Mouse (Mus musculus) kidney, embryonic 16.5 days (tissue): ENCODE results near the gene Stx19. TPM values are rescaled to one million over a fixed set of nuclear protein-coding genes. Genes with fewer than 3 reads are reported as not detected.

Experiments used
- ATAC-seq: fragments of 200-750 bp; cut with Nextera tagmentation; 2 replicates; pipeline ENCODE4 v1.8.0; 2017; ENCODE audit warnings: moderate TSS enrichment; ENCODE audit not compliant: low FRiP score, low TSS enrichment
- H3K27ac ChIP-seq: fragments of 300-500 bp; sonication (generic); 2 replicates; pipeline ENCODE4 v1.5.1; 2014; ENCODE audit warnings: low read length
- H3K27me3 ChIP-seq: fragments of 300-500 bp; sonication (generic); 2 replicates; pipeline ENCODE4 v1.6.1; 2014; ENCODE audit warnings: low read length, control low read depth, mixed read lengths; ENCODE audit not compliant: insufficient read depth
- H3K36me3 ChIP-seq: fragments of 300-500 bp; sonication (generic); 2 replicates; pipeline ENCODE4 v1.6.1; 2014; ENCODE audit warnings: low read length, control low read depth, mixed read lengths; ENCODE audit not compliant: insufficient read depth
- H3K4me1 ChIP-seq: fragments of 300-500 bp; sonication (generic); 2 replicates; pipeline ENCODE4 v1.6.1; 2014; ENCODE audit warnings: low read length, control low read depth, mixed read lengths; ENCODE audit not compliant: insufficient read depth
- H3K4me2 ChIP-seq: fragments of 300-500 bp; sonication (generic); replicated peaks from 2 replicates; pipeline ENCODE4 v1.6.1; 2014; ENCODE audit warnings: low read depth, low read length
- H3K4me3 ChIP-seq: fragments of 300-500 bp; sonication (generic); 2 replicates; pipeline ENCODE4 v1.5.1; 2014; ENCODE audit warnings: mild to moderate bottlenecking, low read length
- H3K9ac ChIP-seq: fragments of 300-500 bp; sonication (generic); replicated peaks from 2 replicates; pipeline ENCODE4 v1.6.1; 2014; ENCODE audit warnings: low read length
- H3K9me3 ChIP-seq: fragments of 300-500 bp; sonication (generic); 2 replicates; pipeline ENCODE4 v1.6.1; 2016; ENCODE audit warnings: low read length, control low read depth
- WGBS: fragments of 180-500 bp; shearing (Covaris S2); extraction: QIAGEN DNeasy Blood & Tissue Kit; methylation state at CpG from one replicate; pipeline ENCODE4 v1.1.7; 2014; 5-methylcytosine and 5-hydroxymethylcytosine counted together
- polyA plus RNA-seq: library from polyadenylated mRNA; unstranded; fragments of >200 nt; fragmentation: Nextera tagmentation; extraction: Ambion mirVana; gene quantifications from 2 replicates; pipeline ENCODE4 v1.2.1, GENCODE M21; 2015

Stx19 gene
- polyA plus RNA-seq = 0.37 and 0.48 TPM in 2 replicates

GRCm38 (mm10) chr16:62814491-62814890, at the start of gene Stx19:
Gene Stx19, plus strand, starts transcription at chr16:62814676.
- no peak within 1 kb of the TSS for H3K4me3 ChIP-seq
- no peak for ATAC-seq

GRCm38 (mm10) chr16:62773462-62773861, 41.0 kb upstream of the Stx19 start:
- Histone ChIP-seq H3K4me3 (no peak overlapping the region), H3K9ac (no peak overlapping the region), H3K27me3 (no peaks in the 10 kb centered on the region), H3K4me1 (no peaks in the 10 kb centered on the region), H3K9me3 (no peaks in the 10 kb centered on the region), H3K36me3 (peaks cover 8% of the 10 kb centered on the region; the same call in 1 of the 2 replicates), H3K4me2 (no peak overlapping the region), H3K27ac (no peak overlapping the region)
- 89% methylated on average over 4 of the region's 4 CpGs for WGBS
- no peak for ATAC-seq

More at GRCm38 (mm10) chr16:62814491-62814890, at the start of gene Stx19:
- Histone ChIP-seq H3K9me3 (no peaks in the 10 kb centered on the region), H3K36me3 (no peaks in the 10 kb centered on the region), H3K27ac (no peak within 1 kb of the TSS), H3K4me1 (no peaks in the 10 kb centered on the region), H3K27me3 (no peaks in the 10 kb centered on the region), H3K4me2 (no peak within 1 kb of the TSS), H3K9ac (no peak within 1 kb of the TSS)
- 79% methylated on average over 5 of the region's 5 CpGs for WGBS

GRCm38 (mm10) chr16:62776034-62776433, 38.4 kb upstream of the Stx19 start:
- Histone ChIP-seq H3K36me3 (no peaks in the 10 kb centered on the region), H3K4me3 (no peak overlapping the region), H3K27ac (no peak overlapping the region), H3K4me2 (no peak overlapping the region), H3K9ac (no peak overlapping the region), H3K9me3 (no peaks in the 10 kb centered on the region), H3K4me1 (no peaks in the 10 kb centered on the region), H3K27me3 (no peaks in the 10 kb centered on the region)
- no peak for ATAC-seq
- WGBS = 89% methylated on average over 11 of the region's 11 CpGs

DNA sequence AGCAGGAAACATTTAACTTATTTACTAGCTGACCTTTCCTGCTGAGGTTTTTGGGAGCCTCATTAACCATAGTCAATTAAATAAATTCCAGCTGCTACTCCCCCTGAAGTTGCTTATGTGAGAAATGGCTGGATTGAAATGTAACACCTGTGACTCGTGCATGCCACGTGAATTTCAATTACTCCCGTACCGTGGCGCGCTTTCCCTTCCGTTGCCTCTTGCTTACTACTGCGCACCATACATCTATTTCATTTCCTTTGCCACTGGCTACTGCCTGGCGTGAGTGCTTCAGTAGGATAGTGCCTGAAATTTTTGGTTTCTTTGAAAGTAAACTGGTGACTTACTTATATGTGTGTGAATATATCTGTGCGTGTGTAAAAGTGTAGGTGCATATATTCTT, 36.2 kb upstream of the Stx19 start:
- ATAC-seq = 0 out of 2 replicates have a peak, but pooled peaks have one; percentile 49
- H3K27ac ChIP-seq = no peak overlapping the region
- H3K27me3 ChIP-seq = no peaks in the 10 kb centered on the region
- no peak overlapping the region for H3K4me3 ChIP-seq
- no peaks in the 10 kb centered on the region for H3K9me3 ChIP-seq
- H3K9ac ChIP-seq = no peak overlapping the region
- no peaks in the 10 kb centered on the region for H3K36me3 ChIP-seq
- no peaks in the 10 kb centered on the region for H3K4me1 ChIP-seq
- no peak overlapping the region for H3K4me2 ChIP-seq
- WGBS = 35% methylated on average over 10 of the region's 10 CpGs

DNA sequence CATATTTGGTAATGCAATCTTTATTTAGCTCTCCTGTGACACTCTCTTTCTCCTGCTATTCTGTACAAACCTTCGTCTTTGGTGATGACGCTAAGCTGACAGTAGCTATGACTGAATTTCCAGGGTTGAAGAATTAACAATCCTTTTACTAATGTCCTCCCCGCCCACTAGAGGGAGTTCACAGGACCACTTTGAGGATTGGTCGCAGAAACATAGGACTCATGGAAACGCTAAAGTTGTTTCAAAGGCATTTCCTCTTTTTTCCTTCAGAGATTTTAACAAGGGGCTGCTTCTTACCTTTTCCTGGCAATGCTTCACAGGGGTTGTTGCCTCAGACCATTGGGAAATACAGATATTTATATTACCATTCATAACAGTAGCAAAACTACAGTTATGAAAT, 32.2 kb upstream of the Stx19 start:
- 72% methylated on average over 5 of the region's 5 CpGs for WGBS
- Histone ChIP-seq H3K27ac (no peak overlapping the region), H3K9ac (no peak overlapping the region), H3K27me3 (no peaks in the 10 kb centered on the region), H3K4me2 (no peak overlapping the region), H3K9me3 (no peaks in the 10 kb centered on the region), H3K4me1 (peaks cover 11% of the 10 kb centered on the region), H3K4me3 (no peak overlapping the region), H3K36me3 (no peaks in the 10 kb centered on the region)
- ATAC-seq = no peak

DNA sequence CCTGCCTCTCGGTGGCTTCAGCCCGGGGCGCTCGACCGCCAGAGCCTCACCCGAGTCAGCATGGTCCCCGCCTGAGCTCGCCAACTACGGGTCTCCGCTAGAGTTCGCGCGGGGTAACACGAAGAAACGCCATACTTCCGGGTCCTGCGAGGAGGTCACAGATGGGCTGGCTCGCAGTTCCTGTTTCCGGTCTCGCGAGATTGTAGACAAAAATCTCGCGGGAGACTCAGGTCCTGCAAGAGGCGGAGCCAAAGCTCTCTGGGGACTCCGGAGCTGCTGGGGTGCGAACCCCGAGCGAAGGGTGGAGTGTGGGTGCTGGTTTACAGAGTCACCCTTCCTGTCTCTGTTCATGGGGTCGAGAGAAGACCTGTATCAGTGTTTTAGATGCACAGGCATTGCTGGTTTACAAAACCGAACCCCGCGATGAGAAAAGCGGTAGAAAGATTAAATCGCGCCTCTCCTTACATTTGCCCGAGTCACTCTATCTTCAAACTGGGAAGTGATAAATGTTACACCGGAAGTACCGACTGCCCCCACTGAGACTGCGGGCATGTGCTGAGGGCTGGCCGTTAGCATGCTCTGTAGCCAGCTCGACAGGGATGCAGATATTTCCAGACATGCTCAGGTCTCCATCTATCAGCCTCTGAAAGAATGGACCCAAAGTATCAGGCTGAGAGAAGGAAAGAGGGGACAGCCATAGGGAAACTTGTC, 27.7 kb upstream of the Stx19 start, which contains the start of gene Nsun3:
Gene Nsun3 (minus strand): TSS at position 198 of the 711 bp plus-strand sequence.
- H3K9ac ChIP-seq = peak within 1 kb of the TSS; percentile 75
- H3K9me3 ChIP-seq = no peaks in the 10 kb centered on the region
- H3K4me1 ChIP-seq = peaks cover 13% of the 10 kb centered on the region
- peak within 1 kb of the TSS; percentile 73 for H3K4me2 ChIP-seq
- peak within 1 kb of the TSS; percentile 77 for H3K27ac ChIP-seq
- H3K36me3 ChIP-seq = no peaks in the 10 kb centered on the region
- H3K4me3 ChIP-seq = peak within 1 kb of the TSS; percentile 58
- ATAC-seq = peak; percentile 99
- 2% methylated on average over 41 of the region's 41 CpGs for WGBS
- no peaks in the 10 kb centered on the region for H3K27me3 ChIP-seq

DNA sequence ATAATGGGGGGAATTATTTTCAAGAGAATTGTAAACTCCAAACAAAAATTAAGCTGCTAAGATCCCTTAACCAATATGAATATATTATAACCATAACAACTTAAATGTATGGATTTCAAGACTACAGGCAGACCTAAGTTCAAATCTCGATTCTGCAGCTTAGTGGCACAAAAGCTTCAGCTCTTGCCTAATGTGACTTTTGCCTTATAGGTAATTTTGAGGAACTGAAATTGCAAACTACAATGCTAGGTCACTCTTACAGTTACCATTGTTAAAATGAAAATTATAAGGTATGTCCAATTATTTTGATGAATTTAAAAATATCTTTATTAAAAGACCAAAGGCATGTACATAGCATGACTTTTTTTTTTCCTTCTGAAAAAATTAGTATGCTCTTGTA, 17.9 kb upstream of the Stx19 start:
- Histone ChIP-seq H3K4me2 (no peak overlapping the region), H3K9me3 (no peaks in the 10 kb centered on the region), H3K36me3 (peaks cover 12% of the 10 kb centered on the region; the same call in 1 of the 2 replicates), H3K4me1 (no peaks in the 10 kb centered on the region), H3K9ac (no peak overlapping the region), H3K27me3 (no peaks in the 10 kb centered on the region), H3K4me3 (no peak overlapping the region), H3K27ac (no peak overlapping the region)
- 83% methylated on average over 1 of the region's 1 CpGs for WGBS
- ATAC-seq = no peak

DNA sequence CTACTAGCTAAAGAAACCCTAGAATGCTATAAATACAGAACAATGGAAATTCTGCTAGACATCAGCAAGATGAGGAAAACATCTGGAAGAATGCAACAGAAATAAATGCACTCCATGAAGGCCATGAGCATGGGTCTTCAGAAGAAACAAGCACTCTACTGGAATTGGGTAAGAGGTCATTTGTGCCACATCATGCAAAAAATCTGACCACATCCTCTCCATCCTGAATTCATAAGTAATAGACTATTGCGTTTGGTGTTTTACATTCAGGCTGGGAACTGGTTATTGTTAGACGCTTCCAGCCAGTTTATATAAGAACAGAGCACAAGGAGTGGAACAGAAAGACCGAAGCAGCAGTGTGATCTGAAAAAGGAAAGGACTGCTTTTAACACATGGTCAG, 15.7 kb upstream of the Stx19 start:
- no peak overlapping the region for H3K9ac ChIP-seq
- H3K4me2 ChIP-seq = no peak overlapping the region
- 93% methylated on average over 3 of the region's 3 CpGs for WGBS
- no peaks in the 10 kb centered on the region for H3K9me3 ChIP-seq
- no peak overlapping the region for H3K4me3 ChIP-seq
- no peaks in the 10 kb centered on the region for H3K27me3 ChIP-seq
- no peak for ATAC-seq
- peaks cover 14% of the 10 kb centered on the region; the same call in 1 of the 2 replicates for H3K36me3 ChIP-seq
- no peaks in the 10 kb centered on the region for H3K4me1 ChIP-seq
- H3K27ac ChIP-seq = no peak overlapping the region

DNA sequence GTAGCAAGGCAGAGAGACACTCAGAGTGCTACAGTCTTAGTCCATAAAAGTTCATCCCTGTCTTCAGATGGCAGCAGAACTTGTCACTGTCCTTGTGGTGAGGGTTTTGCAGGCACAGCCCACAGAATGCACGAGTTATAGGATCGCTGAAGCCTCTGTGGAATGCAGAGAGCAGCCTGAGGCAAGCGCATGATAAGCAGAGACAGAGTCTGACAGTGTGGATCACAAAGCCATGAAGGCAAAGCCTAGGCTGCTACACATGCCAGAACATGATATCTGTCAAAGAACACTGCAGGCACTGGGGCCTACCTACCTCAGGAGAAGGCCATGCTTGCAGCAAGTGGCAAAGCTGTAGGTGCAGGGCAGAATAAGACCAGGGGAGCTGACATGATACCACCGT, 15.1 kb upstream of the Stx19 start:
- Histone ChIP-seq H3K4me2 (no peak overlapping the region), H3K9ac (no peak overlapping the region), H3K27me3 (no peaks in the 10 kb centered on the region), H3K4me1 (no peaks in the 10 kb centered on the region), H3K4me3 (no peak overlapping the region), H3K36me3 (peaks cover 14% of the 10 kb centered on the region; the same call in 1 of the 2 replicates), H3K27ac (no peak overlapping the region), H3K9me3 (no peaks in the 10 kb centered on the region)
- WGBS = 87% methylated on average over 4 of the region's 4 CpGs
- no peak for ATAC-seq

- H3K27me3 ChIP-seq = no peaks in the 10 kb centered on the region
- no peak for ATAC-seq
- H3K4me3 ChIP-seq = no peak overlapping the region
Observed at GRCm38 (mm10) chr16:62799839-62800238, 14.6 kb upstream of the Stx19 start.

More at GRCm38 (mm10) chr16:62799839-62800238, 14.6 kb upstream of the Stx19 start:
- 88% methylated on average over 3 of the region's 3 CpGs for whole genome bisulfite sequencing
- Histone ChIP-seq H3K36me3 (peaks cover 14% of the 10 kb centered on the region; the same call in 1 of the 2 replicates), H3K27ac (no peak overlapping the region), H3K4me1 (no peaks in the 10 kb centered on the region), H3K9me3 (no peaks in the 10 kb centered on the region), H3K4me2 (no peak overlapping the region), H3K9ac (no peak overlapping the region)
